Mouse (Mus musculus) testis, postnatal 10 days (tissue): ENCODE data around the gene Nphs1.
A peak's percentile ranks its signal among the peaks of the same experiment; 100 is the strongest.

Experiments
- DNase-seq: peaks from one replicate; pipeline ENCODE4 v3.0.0; 2021; ENCODE audit warnings: low spot score

The Nphs1 gene

DNA sequence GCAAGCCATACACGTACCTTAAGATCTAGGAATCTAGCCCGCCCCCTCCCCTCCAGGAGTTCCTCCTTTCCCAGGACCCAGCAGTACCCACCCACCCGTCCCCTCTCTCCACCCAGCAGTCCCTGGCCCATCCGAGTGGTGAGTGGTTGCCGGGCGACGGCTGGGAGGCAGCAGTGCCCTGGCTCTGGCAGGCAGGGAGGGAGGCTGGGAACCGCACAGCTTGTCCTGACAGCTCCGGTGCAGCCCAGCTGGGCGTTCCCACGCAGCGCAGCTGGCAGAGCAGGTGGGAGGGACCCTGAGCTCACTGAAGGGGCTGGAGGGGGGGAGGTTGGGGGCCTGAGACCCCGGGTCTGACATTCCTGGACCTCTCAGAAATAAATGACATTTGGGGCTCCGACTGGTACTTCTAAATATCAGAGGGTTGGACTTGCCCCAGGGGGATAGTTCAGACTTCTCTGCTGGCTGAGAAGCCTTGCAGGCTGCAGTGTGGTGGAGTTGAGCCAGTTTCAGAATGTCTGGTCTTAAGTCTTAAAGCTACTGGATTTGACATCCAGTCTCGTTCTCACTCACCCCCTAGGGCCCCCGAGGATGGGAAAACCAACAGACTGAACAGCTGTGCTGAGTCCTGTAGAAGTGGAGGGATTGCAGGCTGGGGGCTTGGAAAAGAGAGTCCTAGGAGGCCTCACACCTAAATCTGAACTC is at the start of gene Nphs1, which contains the start of gene Kirrel2:
Gene Nphs1, plus strand, starts transcription at position 687 of the 702 bp plus-strand sequence.
Gene Kirrel2, minus strand, starts transcription at position 62 of the 702 bp plus-strand sequence.
- DNase-seq = no peak

- no peak for DNase-seq
Observed at GRCm38 (mm10) chr7:30408639-30409038, 49.5 kb upstream of the Nphs1 start.

DNA sequence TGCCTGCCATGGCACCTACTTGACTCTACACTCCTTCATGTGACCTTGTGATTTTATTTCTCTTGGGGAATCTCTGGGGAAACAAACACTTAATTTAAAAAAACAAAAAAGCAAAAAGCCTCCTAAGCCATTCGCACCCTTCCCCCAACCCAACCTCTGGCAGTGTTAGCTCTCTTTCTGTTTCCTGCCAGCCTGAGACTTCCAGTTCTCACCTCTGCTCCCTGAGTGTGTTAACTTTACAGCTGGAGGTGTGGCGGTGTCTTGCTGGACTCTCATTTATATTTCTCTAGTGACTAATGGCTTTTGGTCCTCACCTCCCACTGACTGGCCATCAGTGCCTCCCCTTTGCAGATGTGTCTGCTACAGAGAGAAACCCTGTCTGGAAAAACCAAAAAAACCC is 48.3 kb upstream of the Nphs1 start:
- DNase-seq = no peak

DNA sequence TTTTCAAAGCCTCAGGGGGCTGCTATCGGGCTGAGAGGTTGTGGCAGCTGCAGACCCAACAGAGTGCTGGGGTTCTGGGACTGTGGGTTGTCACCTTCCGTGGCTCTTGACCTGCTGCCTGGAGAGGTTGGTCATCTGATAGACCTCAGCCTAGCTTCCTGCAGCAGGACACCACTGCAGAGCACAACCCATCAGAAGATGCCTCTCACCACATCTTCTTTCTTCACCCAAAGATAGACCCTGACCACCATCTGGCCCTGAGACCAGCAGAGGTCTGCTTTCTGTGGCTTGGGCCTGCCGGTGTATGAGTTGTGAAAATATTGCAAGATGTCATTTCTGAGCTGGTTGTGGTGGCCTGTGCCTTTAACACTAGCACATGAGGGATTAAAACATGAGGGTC is 47.1 kb upstream of the Nphs1 start:
- DNase-seq = no peak

DNA sequence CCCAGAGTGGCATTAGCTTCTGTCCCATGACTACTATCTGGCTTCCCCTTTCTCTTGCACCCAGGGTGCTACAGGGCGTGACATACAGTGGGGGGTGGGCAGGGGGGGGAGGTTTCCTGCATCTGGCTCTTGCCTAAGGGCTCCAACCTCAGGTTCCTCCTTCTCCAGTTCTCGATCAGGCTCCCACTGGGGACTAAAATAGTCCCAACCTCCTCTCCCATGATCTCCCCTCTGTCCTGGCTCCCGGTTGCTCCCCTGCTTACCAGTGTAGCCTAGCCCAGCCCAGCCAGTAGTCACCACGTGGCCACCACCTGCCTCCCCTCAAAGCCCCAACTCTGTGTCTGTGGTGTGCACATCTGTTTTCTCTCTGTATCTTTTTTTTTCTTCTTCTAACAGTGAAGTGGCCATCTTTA is 45.4 kb upstream of the Nphs1 start:
- no peak for DNase-seq

GRCm38 (mm10) chr7:30413596-30413995 is 44.5 kb upstream of the Nphs1 start, which contains the start of gene Tyrobp:
Tyrobp (plus strand) TSS chr7:30413760.
- DNase-seq = no peak

GRCm38 (mm10) chr7:30417856-30418255 is 40.3 kb upstream of the Nphs1 start:
- DNase-seq = no peak

DNA sequence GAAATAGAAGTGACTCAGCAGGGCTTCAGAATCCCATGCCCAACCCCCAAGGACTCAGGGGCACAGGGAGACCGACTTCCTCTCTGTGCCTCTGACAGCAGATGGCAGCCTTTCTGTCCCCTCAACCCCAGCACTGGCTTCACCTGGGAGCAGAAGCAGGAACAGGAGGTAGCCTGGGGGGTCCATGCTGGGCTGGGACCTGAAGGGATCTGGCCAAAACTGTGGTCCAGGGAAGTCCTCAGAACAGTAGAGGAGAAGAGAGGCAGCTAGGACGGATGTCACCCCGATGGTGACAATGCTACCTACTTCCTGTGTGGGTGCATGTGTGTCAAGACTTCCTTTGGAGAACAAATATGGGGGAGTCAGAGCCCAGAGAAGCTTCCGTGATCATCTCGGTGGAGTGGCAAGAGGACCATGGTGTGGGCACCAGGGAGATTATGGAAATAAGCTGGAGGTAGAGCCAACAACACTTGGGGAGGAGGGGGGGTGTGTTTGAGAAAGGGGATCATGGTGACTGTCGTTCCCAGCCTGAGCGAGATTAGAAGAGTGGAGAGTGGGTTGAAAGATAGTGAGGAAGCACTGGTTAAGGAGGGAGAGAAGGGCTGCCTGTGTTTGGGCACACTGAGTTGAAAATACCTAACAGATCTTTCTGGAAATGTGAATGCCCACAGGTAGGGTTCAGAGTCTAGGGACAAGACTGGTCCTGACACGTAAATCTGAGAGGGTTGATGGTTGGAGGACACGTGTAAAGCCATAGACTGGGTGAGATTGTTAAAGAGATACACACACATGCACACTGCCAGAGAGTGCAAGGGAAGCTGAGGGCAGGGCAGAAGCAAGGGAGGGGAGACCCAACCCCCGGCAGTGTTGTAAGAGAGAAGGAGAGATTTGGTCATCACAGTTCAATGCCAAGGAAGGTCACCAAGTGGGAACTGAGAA is 38.3 kb upstream of the Nphs1 start, which contains the start of gene Hcst:
Gene Hcst, minus strand, starts transcription at position 294 of the 939 bp plus-strand sequence.
- no peak for DNase-seq

- no peak for DNase-seq
Observed at GRCm38 (mm10) chr7:30420673-30421072, 37.4 kb upstream of the Nphs1 start.

GRCm38 (mm10) chr7:30421175-30421889 is 36.8 kb upstream of the Nphs1 start, which contains the start of gene Nfkbid:
Nfkbid (plus strand) TSS chr7:30421732.
- DNase-seq = peak; percentile 74

- peak; percentile 80 for DNase-seq
Observed at GRCm38 (mm10) chr7:30421890-30422435, 36.2 kb upstream of the Nphs1 start.

DNA sequence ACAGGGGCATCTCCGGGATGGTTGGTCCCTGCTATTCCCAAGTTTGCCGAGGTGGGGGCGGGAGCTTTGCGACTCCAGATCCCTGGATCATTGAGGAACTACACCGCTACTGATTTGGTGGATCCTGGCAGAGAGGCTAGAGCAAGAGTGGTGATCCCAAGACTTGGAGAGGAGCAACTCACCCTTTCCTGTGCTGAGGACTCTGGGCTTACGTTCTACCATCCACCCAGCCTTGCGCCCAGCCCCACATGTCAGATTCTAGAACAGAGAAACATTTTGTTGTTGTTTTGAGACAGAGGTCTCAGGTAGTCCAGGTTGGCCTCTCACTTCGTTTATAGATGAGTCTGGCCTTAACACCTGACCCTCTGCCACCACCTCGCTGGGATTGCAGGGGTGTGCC is 35.6 kb upstream of the Nphs1 start:
- no peak for DNase-seq

GRCm38 (mm10) chr7:30423071-30423641 is 35.0 kb upstream of the Nphs1 start:
- no peak for DNase-seq

- no peak for DNase-seq
Observed at GRCm38 (mm10) chr7:30429327-30429726, 28.8 kb upstream of the Nphs1 start.

DNA sequence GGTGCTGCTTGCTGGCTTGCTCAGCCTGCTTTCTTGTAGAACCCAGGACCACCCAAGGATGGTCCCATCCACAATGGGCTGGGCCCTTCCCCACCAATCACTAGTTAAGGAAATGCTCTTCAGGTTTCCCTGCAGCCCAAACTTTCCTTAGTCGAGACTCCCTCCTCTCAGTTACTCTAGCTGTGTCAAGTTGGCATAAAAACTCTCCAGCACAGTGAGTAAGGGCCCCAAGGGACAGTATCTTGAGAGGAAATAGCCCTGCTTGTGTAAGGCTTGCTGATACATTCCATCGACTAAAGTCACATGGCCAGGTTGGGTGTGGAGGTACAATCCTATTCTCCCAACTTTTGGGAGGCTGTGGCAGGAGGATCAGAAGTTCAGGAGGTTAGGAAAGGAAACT is 27.9 kb upstream of the Nphs1 start:
- no peak for DNase-seq

DNA sequence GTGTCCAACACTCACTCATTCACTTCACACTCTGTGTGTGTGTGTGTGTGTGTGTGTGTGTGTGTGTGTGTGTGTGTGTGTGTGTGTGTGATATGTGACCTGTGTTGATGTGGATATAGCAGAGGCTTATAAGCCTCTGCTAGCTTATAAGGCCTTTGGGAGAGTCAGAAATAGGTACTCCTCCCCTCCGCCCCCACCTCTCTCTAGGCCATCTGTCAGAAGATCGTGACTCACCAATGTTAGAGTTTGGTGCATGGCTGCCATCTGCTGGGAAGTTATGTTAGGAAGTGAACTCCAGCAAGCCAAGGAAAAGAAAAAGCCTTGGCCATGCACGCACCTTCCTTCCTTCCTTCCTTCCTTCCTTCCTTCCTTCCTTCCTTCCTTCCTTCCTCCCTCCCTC is 26.3 kb upstream of the Nphs1 start:
- peak; percentile 66 for DNase-seq

DNA sequence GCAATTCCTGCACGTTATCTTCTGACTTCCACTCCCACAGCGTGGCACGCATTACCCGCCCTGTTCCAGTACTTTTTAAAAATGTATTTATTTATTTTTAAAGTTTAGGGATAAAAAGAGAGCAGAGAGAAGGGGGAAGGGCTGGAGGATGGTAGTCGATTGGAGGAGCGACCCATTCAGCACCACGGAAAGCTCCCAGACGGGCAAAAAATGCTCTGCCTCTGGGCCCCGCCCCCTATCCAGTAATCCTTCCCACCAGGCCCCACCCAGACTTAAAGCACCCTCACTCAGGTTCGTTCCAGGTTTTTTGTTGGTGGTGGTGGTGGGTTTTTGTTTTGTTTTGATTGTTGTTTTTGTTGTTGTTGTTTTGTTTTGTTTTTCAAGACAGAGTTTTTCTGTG is 23.9 kb upstream of the Nphs1 start:
- peak; percentile 84 for DNase-seq

- no peak for DNase-seq
Observed at GRCm38 (mm10) chr7:30434701-30435100, 23.4 kb upstream of the Nphs1 start.

DNA sequence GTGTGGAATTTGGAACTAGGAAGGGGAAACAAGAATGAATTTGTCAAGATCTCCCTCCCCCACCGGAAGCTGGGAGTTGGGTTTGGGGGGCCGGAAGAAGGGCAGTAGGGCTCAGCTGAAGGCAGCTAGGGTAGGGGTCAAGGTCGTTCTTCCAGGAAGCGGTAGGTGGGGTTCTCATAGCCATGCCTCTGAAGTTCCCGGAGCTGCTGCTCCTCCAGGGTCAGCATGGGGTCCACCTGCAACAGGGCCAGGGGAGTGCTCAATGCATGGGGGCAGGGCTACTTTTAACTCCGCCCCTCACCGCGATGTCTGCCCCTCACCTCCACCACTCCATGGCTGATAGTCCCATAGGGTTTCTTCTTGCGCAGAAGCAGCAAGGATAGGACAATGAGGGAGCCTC is 23.0 kb upstream of the Nphs1 start:
- DNase-seq = no peak

GRCm38 (mm10) chr7:30436879-30437278 is 21.2 kb upstream of the Nphs1 start:
- no peak for DNase-seq

- DNase-seq = no peak
Observed at GRCm38 (mm10) chr7:30439734-30440133, 18.4 kb upstream of the Nphs1 start.
